Mouse (Mus musculus) liver, embryonic 11.5 days (tissue): ENCODE data around the gene Olfr1279. TPM values are rescaled to one million over a fixed set of nuclear protein-coding genes. Genes with fewer than 3 reads are reported as not detected.

Experiments
- polyA plus RNA-seq: library from polyadenylated mRNA; unstranded; fragments of >200 nt; fragmentation: Nextera tagmentation; extraction: Ambion mirVana; gene quantifications from 2 replicates; pipeline ENCODE4 v1.2.1, GENCODE M21; 2014

The Olfr1279 gene
- polyA plus RNA-seq, 1 experiment from 2014 or later = not detected

Other genes with a start within 250 kb of the Olfr1279 start
- not detected in 2 replicates for gene Gm13941, start 194.7 kb upstream of the Olfr1279 start, polyA plus RNA-seq
- not detected in 2 replicates for gene Gm15130, start 147.7 kb upstream of the Olfr1279 start, polyA plus RNA-seq
- gene 4930430A15Rik, start 71.0 kb upstream of the Olfr1279 start, polyA plus RNA-seq = not detected in 2 replicates
- not detected in 2 replicates for gene Olfr1275, start 65.3 kb upstream of the Olfr1279 start, polyA plus RNA-seq
- gene Olfr1276, start 46.1 kb upstream of the Olfr1279 start, polyA plus RNA-seq = not detected in 2 replicates
- gene Olfr1277, start 26.5 kb upstream of the Olfr1279 start, polyA plus RNA-seq = not detected in 2 replicates
- not detected in 2 replicates for gene Olfr1278, start 10.5 kb upstream of the Olfr1279 start, polyA plus RNA-seq
- gene Olfr1280, start 13.4 kb downstream of the Olfr1279 start, polyA plus RNA-seq = not detected in 2 replicates
- not detected in 2 replicates for gene Olfr1281, start 25.9 kb downstream of the Olfr1279 start, polyA plus RNA-seq
- not detected in 2 replicates for gene Olfr1282, start 35.4 kb downstream of the Olfr1279 start, polyA plus RNA-seq
- not detected in 2 replicates for gene Olfr1283, start 66.2 kb downstream of the Olfr1279 start, polyA plus RNA-seq
- not detected in 2 replicates for gene Olfr1284, start 74.9 kb downstream of the Olfr1279 start, polyA plus RNA-seq
- not detected in 2 replicates for gene Olfr1286, start 122.5 kb downstream of the Olfr1279 start, polyA plus RNA-seq
- gene Olfr1287, start 148.5 kb downstream of the Olfr1279 start, polyA plus RNA-seq = not detected in 2 replicates
- gene Olfr1288, start 173.5 kb downstream of the Olfr1279 start, polyA plus RNA-seq = not detected in 2 replicates
- not detected in 2 replicates for gene Olfr1289, start 180.2 kb downstream of the Olfr1279 start, polyA plus RNA-seq
- not detected in 2 replicates for gene Olfr1290, start 193.2 kb downstream of the Olfr1279 start, polyA plus RNA-seq
- gene Olfr1291-ps1, start 196.5 kb downstream of the Olfr1279 start, polyA plus RNA-seq = not detected in 2 replicates
- not detected in 2 replicates for gene Olfr1293-ps, start 224.6 kb downstream of the Olfr1279 start, polyA plus RNA-seq
- not detected in 2 replicates for gene Olfr1294, start 239.7 kb downstream of the Olfr1279 start, polyA plus RNA-seq